Mouse (Mus musculus): ENCODE data around the gene Mn1.

Gene Mn1

GRCm38 (mm10) chr5:111475721-111476120 lies 58.6 kb downstream of the Mn1 start:
- no peak for DNase-seq (ENCODE audit: low spot score in 2 of 2)

DNA sequence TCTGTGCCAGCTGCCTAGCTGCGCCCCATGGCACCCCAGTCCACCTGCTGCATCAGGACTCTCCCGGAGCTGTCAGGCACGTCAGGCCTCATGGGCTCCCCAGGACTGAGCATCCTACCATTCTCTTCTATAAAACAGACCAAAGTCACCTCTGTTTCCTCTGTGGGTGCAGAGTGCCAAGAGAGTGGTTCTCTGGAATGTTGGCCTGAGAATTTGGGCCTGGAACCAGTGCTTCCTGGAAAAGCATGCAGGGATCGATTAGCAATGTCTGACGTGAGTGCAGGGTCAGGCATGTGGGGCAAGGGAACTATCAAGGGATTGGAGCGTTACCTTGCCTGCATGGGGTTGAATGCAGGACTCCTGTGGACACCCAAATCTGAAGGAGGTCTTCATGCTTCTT lies 59.0 kb downstream of the Mn1 start:
- no peak for DNase-seq (ENCODE audit: low spot score in 2 of 2)

GRCm38 (mm10) chr5:111485907-111486306 lies 68.7 kb downstream of the Mn1 start:
- no peak for DNase-seq (ENCODE audit: low spot score in 2 of 2)

DNA sequence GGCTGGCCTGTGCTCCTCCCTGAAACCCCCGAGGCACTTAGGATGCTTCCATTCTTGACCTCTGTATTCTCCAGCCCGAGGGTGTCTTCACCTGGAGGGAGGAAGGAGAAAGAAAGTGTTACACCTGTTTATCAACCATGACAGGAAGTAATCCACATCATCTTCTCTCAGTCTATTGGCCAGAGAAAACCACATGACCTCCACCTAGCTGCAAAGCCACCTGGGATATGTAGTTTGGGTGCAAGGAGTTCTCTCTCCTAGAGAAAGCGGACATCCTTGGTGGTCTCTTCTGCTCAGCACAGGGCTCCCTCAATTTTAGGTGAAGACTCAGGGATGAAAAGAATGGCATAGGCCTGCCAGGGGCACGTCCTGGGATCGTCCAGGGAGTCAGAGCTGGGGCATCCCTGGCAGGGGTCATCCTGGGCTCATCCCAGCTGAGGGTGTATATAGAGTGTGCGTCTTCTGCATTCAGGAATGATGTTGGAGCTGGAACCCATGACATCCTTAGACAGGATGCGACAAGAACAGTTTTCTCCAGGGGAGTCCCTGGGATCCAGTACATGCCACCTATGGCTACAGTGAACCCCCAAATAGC lies 72.0 kb downstream of the Mn1 start:
- DNase-seq (ENCODE audit: low spot score in 2 of 2) = no peak

DNA sequence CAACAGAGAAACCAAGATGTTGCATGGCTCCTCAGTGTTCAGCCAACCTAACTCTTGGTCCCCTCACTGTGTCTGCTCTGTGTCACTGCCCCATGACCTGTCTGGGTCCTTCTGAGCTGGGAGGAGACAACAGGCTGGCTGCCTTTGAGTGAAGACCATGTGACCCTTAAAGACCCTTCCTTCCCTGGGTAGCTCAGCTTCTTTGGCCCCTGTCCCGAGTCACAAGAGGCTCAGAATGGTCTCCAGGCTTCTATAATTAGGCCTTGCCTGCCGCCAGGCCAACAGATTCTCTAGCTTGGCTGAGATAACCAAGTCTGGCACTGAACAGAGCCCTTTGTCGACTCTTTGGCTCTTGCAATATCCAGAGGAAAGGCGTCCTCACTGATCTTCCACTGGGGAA lies 73.4 kb downstream of the Mn1 start:
- no peak for DNase-seq (ENCODE audit: low spot score in 2 of 2)

DNA sequence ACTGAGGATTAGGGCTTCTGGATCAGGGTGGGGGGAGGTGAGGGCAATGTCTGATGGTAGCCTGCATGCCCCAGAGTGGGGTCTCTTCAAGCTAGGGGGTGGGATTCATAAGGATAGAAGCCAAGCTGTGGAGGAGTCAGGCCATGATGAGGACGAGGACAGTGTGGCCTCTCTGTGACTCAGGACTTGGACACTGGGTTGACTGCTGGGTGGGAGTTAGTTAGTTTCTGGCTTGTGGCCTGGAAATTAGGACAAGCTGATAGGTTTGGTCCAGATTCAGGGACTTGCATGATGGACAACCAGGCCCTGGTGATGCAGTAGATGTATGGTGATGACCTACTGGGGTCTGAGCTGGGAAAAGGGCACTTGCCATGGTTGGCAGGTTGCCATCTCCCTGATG lies 74.3 kb downstream of the Mn1 start:
- no peak for DNase-seq (ENCODE audit: low spot score in 2 of 2)

DNA sequence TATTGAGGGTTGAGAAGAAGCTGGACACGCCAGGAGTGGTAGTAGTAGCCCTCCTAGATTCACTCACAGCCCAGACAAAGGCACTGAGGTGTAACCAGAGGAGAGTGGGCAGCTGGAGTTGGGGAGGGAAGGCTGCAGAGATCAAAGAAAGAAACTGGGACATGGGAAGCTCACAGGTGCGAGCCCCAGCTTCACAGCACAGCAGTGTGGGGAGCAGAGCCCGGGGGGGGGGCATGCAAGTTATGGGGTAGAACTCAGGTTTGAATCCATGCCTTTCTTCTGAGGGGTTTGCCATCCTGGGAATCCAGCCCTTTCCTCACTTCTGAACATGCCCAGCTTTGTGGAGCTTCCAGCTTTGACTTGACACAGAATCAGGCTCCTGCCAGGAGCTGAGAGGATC lies 82.9 kb downstream of the Mn1 start:
- no peak for DNase-seq (ENCODE audit: low spot score in 2 of 2)

GRCm38 (mm10) chr5:111501691-111502441 lies 84.7 kb downstream of the Mn1 start:
- DNase-seq (ENCODE audit: low spot score in 2 of 2) = no peak

GRCm38 (mm10) chr5:111505241-111505640 lies 88.1 kb downstream of the Mn1 start:
- no peak for DNase-seq (ENCODE audit: low spot score in 2 of 2)

- no peak for DNase-seq (ENCODE audit: low spot score in 2 of 2)
Measured at GRCm38 (mm10) chr5:111505824-111506223, 88.7 kb downstream of the Mn1 start.

DNA sequence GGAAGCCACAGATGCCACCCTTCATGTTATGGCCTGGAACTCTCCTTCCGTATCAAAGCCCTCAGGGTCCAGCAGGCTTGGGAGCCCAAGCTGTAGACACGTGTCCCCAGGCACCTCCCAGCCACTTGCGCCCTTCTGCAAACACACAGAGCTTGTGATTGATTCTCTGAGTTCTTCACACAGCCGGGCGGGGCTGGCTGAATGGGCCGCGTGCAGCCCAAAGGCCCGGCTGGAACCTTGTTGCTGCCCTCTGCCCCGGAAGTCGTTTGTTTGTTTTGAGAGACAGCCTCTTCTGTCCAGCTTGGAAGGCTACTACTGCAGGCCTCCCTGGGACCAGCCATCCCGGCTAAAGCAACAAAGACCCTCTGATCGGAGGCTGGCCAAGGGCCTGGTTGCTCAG lies 89.2 kb downstream of the Mn1 start:
- DNase-seq (ENCODE audit: low spot score in 2 of 2) = no peak

Data from urinary bladder, adult 18-20 months (tissue).